Mouse (Mus musculus) brain, embryonic 14.5 days (tissue): ENCODE results near the gene Usp46. TPM values are rescaled to one million over a fixed set of nuclear protein-coding genes. Genes with fewer than 3 reads are reported as not detected.
"Not testable (repeated sequence)": the region's sequence is repeated elsewhere in the genome, so short reads cannot be mapped to it uniquely, and the experiment has no call there.

Experiments used
- DNase-seq: peaks from one replicate; pipeline ENCODE4 v3.0.0-alpha.2; 2011; ENCODE audit warnings: low read depth
- CTCF ChIP-seq: fragments of 200-500 bp; IDR thresholded peaks from 2 replicates; pipeline ENCODE4 v1.5.1; 2012; ENCODE audit warnings: inconsistent platforms, mild to moderate bottlenecking, moderate library complexity, borderline replicate concordance; ENCODE audit not compliant: insufficient read depth, insufficient read length; ENCODE audit errors: extremely low read depth
- POLR2A ChIP-seq: fragments of 200-500 bp; IDR thresholded peaks from 2 replicates; pipeline ENCODE4 v1.6.1; 2012; ENCODE audit warnings: mild to moderate bottlenecking, inconsistent platforms, borderline replicate concordance; ENCODE audit not compliant: poor library complexity, insufficient read depth, insufficient read length, severe bottlenecking; ENCODE audit errors: extremely low read depth
- polyA plus RNA-seq: library from polyadenylated mRNA; depleted of rRNA; stranded (reverse); fragments of >200 nt; gene quantifications from 2 replicates; pipeline ENCODE4 v1.2.3, GENCODE M21; 2012

The Usp46 gene
- polyA plus RNA-seq, 1 experiment, result 24.4 TPM

- TF ChIP-seq POLR2A (no peak), CTCF (no peak)
- no peak for DNase-seq
These were observed 75.9 kb downstream of the Usp46 start for GRCm38 (mm10) chr5:73992321-73992720.

GRCm38 (mm10) chr5:73989532-73989931, 78.7 kb downstream of the Usp46 start:
- no peak for DNase-seq
- TF ChIP-seq POLR2A, result no peak
- TF ChIP-seq CTCF, result no peak

GRCm38 (mm10) chr5:73987777-73988560, 80.3 kb downstream of the Usp46 start:
- TF ChIP-seq POLR2A, result no peak
- no peak for TF ChIP-seq CTCF
- no peak for DNase-seq

DNA sequence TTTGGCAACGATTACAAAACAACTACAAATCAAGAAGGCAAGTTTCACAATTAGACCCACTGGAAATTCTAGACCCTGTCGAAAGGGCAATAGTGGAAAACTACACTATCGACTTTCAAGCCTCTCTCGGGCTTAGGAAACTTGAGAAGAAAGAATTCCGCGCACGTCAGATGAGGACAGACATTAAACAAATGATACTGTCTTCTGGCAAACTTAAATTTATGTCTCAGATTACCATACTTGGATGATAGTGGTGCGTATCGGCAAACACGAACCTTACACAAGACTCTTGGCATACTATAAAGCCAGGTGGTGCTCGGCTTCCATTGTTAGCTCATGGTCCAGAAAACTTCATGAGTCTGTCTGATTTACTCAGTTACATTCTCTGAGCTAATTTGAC, 90.8 kb downstream of the Usp46 start:
- no peak for DNase-seq
- no peak for TF ChIP-seq POLR2A
- no peak for TF ChIP-seq CTCF

- TF ChIP-seq CTCF (no peak), POLR2A (no peak)
- peak; percentile 64 for DNase-seq
These were observed 96.5 kb downstream of the Usp46 start for GRCm38 (mm10) chr5:73971701-73972100.

DNA sequence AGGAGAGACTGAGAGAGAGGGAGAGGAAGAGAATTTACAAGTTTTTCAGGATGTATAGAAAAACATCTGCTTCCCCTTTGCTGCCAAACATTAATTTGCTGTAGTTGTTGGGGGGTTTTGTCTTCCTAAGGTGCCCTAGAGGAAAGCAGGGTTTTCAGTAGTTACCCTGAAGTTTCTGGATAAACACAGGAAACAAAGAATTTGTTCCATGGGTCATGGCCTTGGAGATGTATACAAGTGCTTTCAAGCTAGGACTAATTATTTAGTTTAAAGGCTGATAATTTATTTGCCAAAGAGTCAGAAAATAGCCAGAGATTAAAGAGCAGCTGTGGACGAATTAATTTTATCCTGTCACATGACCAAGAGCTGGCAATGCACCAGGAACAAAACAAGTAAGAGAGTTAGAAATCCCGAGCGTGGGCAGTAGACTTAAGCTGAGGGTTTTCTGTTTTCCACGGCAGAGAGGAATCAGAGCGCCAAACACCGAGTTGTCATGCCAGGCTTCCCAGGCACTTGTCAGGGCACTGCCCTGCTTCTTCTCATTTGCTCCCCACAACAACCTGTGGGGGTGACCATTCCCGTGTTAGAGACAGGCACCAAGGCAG, 98.1 kb downstream of the Usp46 start:
- no peak for TF ChIP-seq CTCF
- no peak for TF ChIP-seq POLR2A

DNA sequence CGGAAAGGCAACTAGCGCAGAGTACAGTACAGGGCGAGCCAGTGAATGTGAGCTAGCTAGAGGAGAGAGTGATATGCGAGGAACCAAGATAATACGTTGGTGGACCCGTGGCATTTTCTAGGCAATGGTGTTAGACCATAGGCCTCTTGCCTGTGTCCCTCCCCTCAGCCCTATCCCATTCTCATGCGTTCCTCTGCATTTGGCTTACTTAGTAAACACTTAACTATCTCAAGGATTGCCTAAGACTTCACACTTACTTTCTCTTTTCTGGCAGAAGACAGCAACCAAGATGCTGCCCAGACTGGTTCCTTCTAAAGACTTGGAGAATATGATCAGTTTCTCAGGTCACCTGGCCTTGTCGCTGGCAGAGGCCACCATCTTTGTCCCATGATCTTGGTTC, 98.9 kb downstream of the Usp46 start:
- DNase-seq, result no peak
- no peak for TF ChIP-seq CTCF
- TF ChIP-seq POLR2A, result no peak

More for the DNA sequence above, 98.1 kb downstream of the Usp46 start:
- DNase-seq, result peak; percentile 51

- DNase-seq, result no peak
- no peak for TF ChIP-seq POLR2A
- no peak for TF ChIP-seq CTCF
These were observed 108.5 kb downstream of the Usp46 start for GRCm38 (mm10) chr5:73959779-73960178.

DNA sequence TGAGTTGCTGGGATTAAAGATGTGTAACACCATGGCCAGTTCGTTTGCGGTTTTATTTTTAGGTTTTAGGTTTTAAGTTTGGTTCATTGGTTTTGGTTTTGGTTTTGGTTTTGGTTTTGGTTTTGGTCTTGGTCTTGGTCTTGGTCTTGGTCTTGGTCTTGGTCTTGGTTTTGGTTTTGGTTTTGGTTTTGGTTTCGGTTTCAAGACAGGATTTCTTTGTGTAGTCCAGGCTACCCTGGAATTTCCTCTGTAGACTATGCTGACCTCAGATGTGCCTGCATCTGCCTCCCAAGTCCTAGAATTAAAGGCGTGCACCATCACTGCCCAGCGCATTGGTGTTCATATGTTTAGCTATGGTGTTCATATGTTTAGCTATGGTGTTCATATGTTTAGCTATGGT, 109.6 kb downstream of the Usp46 start:
- DNase-seq, result not testable (repeated sequence)

DNA sequence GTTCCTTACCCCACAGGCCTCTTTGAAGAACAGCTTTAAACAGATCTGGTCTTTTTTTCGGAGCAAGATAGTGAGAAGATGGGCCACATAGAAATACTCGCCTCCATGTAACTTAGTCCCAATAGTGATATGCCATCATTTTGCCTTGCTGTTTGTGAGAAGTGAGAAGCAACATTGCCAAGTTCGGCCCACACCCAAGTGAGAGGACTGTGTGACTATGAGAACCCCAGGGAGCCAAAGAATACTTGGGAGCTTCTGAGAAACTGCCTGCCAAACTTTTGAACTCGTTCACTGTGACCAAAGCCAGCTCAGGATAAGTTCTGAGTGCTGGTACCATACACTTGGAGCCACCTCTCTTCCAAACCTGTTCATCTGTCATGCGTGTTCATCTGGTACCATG, 110.1 kb downstream of the Usp46 start:
- no peak for DNase-seq
- TF ChIP-seq POLR2A (no peak), CTCF (no peak)

- DNase-seq, result no peak
- TF ChIP-seq CTCF (no peak), POLR2A (no peak)
These were observed 112.5 kb downstream of the Usp46 start for GRCm38 (mm10) chr5:73955691-73956090.

DNA sequence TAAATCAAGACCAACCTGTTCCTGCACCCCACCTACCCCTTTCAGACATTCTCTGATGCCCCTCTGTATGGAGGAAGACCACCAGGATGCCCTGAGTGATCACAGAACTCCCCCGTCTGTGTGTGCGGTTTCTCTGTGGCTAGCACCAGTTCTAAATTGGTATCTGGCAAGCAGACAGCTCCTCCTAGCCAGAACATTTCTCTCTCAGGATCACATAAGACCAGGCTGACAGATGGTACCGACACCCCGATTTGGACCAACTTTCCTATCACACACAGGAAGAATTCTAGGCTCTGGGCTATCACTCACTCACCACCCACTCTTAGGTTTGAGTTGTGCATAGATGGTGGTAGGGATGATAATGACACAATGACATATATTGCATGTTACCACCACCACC, 113.2 kb downstream of the Usp46 start:
- DNase-seq, result no peak
- TF ChIP-seq CTCF, result no peak
- TF ChIP-seq POLR2A, result no peak
